ENCODE assay signal across 18 mouse cellular contexts in the genomic region with DNA sequence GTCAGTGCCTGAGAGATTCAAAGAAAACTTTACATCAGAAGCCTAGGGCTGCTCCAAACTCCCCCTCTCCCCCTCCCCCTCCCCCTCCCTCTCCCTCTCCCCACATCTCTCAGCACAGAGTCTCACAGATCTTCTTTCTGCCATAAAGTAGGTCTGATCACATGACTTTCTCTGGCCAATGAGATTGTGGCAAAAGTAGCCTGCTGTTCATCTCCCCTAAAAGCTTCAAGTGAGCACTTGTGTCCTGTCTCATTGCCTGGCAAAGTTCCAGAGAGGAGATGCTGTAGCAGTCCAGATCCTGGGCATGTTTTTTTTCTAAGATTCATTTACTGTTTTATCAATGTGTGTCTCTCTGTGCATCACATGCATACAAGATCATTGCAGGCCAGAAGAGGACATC.
A peak's percentile ranks its signal among the peaks of the same experiment; 100 is the strongest.
DNase-seq lines count a peak whose midpoint lies in the region.
"Had no signal": no experiment of that assay in that cellular context is flagged by ENCODE, and none has a peak within 500 bp of the region (broad histone marks: within the 10 kb centered on the region; RNA-seq: fewer than 3 reads in every experiment).

No protein-coding gene starts in this region.

- peak; percentile 27 for DNase-seq in heart, adult 11 months
- DNase-seq in heart, adult 18-20 months, result no peak
- peak; percentile 48 for DNase-seq in retina, postnatal 1 day
- DNase-seq in retina, embryonic 14.5 days (ENCODE audit: low spot score), result no peak
- peak; percentile 17 for DNase-seq in embryo, embryonic 9.5 days (ENCODE audit: extremely low spot score)
- DNase-seq in testis, postnatal 14 days (ENCODE audit: low spot score), result no peak
- no peak for DNase-seq in spleen, postnatal 36 days (ENCODE audit: low spot score in 2 of 2)
- DNase-seq: adrenal gland, postnatal 25 days; cerebellum, adult 9-10 months; gastrocnemius, postnatal 14 days; heart, adult 2 months; kidney, adult 11 months; layer of hippocampus, adult 9-11 months; lung, adult 18-20 months; lung, postnatal 14 days; right cerebral cortex, postnatal 25 days; spleen, adult 18-20 months; thymus, adult 2 months had no signal

Comparison
In these comparisons a context has a peak if more than half of its experiments do, and no peak if none do; other contexts are left out.
1. DNase-seq: peak in heart, adult 11 months (single experiment), retina, postnatal 1 day (single experiment) and embryo, embryonic 9.5 days (single experiment); none in heart, adult 18-20 months (0 of 2), retina, embryonic 14.5 days (single experiment), testis, postnatal 14 days (single experiment) and spleen, postnatal 36 days (0 of 2).